Mouse (Mus musculus) G1E (cell line): ENCODE measurements at regions not wholly inside any gene's neighbourhood (a gene's known extent, or its start where the extent isn't known, plus 50 kb on each side); places are given as distances from the start of the nearest gene placed in this dataset.

Experiments
- ATAC-seq: 2 replicates; pipeline ENCODE4 v1.8.0; 2016; ENCODE audit warnings: mild to moderate bottlenecking; ENCODE audit not compliant: insufficient number of reproducible peaks, poor library complexity, low FRiP score, severe bottlenecking; ENCODE audit errors: extremely low read depth
- DNase-seq: peaks from one replicate; pipeline ENCODE4 v3.0.0; 2012; ENCODE audit warnings: low spot score
- H3K27me3 ChIP-seq: 2 replicates; pipeline ENCODE4 v1.6.1; 2012; ENCODE audit warnings: mild to moderate bottlenecking, low read length, inconsistent platforms; ENCODE audit not compliant: insufficient read depth
- H3K36me3 ChIP-seq: replicated peaks from 2 replicates; pipeline ENCODE3; 2012; ENCODE audit warnings: mild to moderate bottlenecking, inconsistent platforms
- H3K4me1 ChIP-seq: 2 replicates; pipeline ENCODE4 v1.6.1; 2012; ENCODE audit warnings: low read depth, low read length, inconsistent platforms, mixed read lengths; ENCODE audit not compliant: insufficient read depth
- H3K4me3 ChIP-seq: 2 replicates; pipeline ENCODE4 v1.5.1; 2012; ENCODE audit warnings: low read depth, mild to moderate bottlenecking, inconsistent platforms, low read length, moderate library complexity, mixed read lengths
- H3K9me3 ChIP-seq: replicated peaks from 2 replicates; pipeline ENCODE4 v1.6.1; 2012; ENCODE audit warnings: inconsistent platforms
- CTCF ChIP-seq: IDR thresholded peaks from 2 replicates; pipeline ENCODE4 v1.5.1; 2012; ENCODE audit warnings: low read depth, low read length, inconsistent platforms, mixed read lengths
- GATA1 ChIP-seq: IDR thresholded peaks from 2 replicates; pipeline ENCODE4 v1.6.1; 2012; ENCODE audit warnings: borderline replicate concordance, low read length, inconsistent platforms, mixed read lengths
- GATA2 ChIP-seq: IDR thresholded peaks from 2 replicates; pipeline ENCODE4 v1.6.1; 2012; ENCODE audit warnings: low read depth, low read length, inconsistent platforms, borderline replicate concordance
- POLR2AphosphoS5 ChIP-seq: IDR thresholded peaks from 2 replicates; pipeline ENCODE4 v1.6.1; 2012; ENCODE audit warnings: low read depth, low read length, inconsistent platforms; ENCODE audit not compliant: insufficient replicate concordance
- TAL1 ChIP-seq: conservative IDR thresholded peaks from 2 replicates; pipeline ENCODE4 v1.6.1; 2012; ENCODE audit warnings: low read depth, low read length, inconsistent platforms, mixed read lengths

DNA sequence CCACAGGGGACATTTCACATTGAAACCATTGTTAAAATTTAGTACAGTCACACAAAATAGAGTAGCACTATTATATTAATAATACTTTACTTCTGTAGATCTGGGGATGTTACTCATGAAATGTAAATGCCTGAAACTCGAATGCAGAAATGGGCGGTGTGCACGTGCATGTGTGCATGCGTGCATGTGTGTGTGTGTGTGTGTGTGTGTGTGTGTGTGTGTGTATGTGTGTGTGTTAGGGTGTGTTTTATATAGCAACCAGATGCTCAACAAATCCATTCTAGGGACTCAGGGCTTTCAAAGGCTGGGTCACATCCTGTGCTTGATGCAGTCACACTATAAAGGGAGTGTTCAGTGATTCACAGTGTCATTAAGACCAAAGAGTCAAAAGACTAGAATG is 301.7 kb downstream of the Med10 start:
- no peak for DNase-seq
- Histone ChIP-seq H3K9me3 (peaks cover 37% of the 10 kb centered on the region), H3K4me3 (no peak overlapping the region), H3K4me1 (no peaks in the 10 kb centered on the region), H3K36me3 (no peaks in the 10 kb centered on the region), H3K27me3 (no peaks in the 10 kb centered on the region)
- TF ChIP-seq GATA2 (no peak), GATA1 (no peak), TAL1 (no peak), POLR2AphosphoS5 (no peak)
- no peak for ATAC-seq

DNA sequence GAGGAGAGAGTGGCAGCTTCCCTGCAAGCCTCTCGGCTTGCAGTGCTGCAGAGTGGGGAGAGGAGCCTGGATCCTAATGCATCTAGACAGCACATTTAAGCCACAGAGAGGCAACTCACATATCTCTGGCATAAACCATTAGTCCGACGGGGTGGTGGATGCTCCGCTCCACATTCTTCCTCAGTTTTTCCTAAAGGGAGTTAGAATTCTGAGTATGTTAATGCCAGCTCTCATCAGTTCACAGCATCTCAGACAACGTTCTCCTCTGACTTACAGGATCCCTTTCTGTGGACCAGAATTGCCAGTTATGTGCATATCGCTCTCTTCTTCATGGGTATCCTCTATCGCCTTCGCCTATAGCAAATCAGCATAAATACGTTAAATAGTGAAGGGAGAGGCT is 313.4 kb downstream of the Med10 start:
- H3K9me3 ChIP-seq, result peaks cover 38% of the 10 kb centered on the region
- DNase-seq (no peak), ATAC-seq (no peak)
- H3K27me3 ChIP-seq, result no peaks in the 10 kb centered on the region
- H3K4me1 ChIP-seq, result no peaks in the 10 kb centered on the region
- H3K4me3 ChIP-seq, result no peak overlapping the region
- H3K36me3 ChIP-seq, result no peaks in the 10 kb centered on the region
- TF ChIP-seq GATA1, result no peak
- TF ChIP-seq GATA2, result no peak

DNA sequence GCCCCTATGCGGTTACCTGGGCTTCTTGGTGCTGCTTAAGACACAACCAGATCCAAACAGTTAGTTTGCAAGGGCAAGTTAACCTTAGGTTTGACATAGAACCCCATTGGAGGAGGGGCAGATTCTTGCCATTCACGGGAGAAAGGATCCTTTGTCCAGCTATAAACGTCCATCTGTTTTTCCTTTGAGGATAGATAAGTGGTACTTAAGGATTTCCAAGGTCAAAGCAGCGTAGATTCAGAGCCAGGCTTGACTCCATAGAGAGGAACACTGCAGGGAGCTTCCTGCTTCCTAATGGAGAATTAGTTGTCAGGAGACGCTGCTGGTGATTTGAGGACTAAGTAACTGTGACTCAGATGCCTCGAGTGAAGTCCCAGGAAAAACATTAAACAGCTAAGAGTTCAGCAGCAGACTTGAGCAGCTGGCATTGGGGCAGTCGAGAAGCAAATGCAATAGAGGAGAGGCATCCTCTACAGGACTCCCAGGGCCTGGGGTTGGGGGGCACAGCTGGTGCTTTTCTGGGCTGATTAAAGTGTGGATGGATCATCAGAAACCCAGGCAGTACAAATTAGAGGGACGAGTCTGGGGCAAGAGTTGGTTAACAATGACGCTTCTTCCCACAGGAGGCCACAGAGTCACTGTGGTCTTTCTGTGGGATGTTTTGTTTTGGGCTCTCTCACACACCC is 322.8 kb downstream of the Med10 start:
- H3K27me3 ChIP-seq, result no peaks in the 10 kb centered on the region
- H3K36me3 ChIP-seq, result no peaks in the 10 kb centered on the region
- peaks cover 31% of the 10 kb centered on the region for H3K9me3 ChIP-seq
- H3K4me1 ChIP-seq, result no peaks in the 10 kb centered on the region
- DNase-seq (no peak), ATAC-seq (no peak)
- H3K4me3 ChIP-seq, result no peak overlapping the region
- no peak for TF ChIP-seq GATA2
- no peak for TF ChIP-seq TAL1
- TF ChIP-seq GATA1, result no peak
- TF ChIP-seq POLR2AphosphoS5, result no peak
- TF ChIP-seq CTCF, result no peak

DNA sequence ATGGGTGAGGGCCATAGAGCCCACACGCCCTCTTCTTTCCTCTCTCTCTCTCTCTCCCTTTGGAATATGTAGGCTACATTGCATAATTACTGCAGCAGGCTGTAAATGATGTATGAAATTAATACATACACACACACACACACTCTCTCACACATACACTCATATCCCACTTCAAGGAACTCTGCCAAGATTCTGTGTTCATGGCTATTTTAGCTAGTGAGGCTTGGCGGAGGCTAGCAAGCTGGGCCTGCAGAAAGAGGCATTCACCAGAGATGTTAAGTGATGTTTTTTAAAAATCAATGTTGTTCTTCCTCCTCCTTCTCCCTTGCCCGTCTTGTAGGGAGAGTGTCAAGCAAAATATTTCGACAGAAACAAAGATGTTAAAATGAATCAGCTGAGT is 325.1 kb downstream of the Med10 start:
- no peaks in the 10 kb centered on the region for H3K4me1 ChIP-seq
- H3K27me3 ChIP-seq, result no peaks in the 10 kb centered on the region
- DNase-seq (no peak), ATAC-seq (no peak)
- TF ChIP-seq POLR2AphosphoS5 (no peak), GATA1 (no peak), CTCF (no peak), TAL1 (no peak), GATA2 (no peak)
- H3K36me3 ChIP-seq, result no peaks in the 10 kb centered on the region
- H3K4me3 ChIP-seq, result no peak overlapping the region
- H3K9me3 ChIP-seq, result peaks cover 31% of the 10 kb centered on the region

DNA sequence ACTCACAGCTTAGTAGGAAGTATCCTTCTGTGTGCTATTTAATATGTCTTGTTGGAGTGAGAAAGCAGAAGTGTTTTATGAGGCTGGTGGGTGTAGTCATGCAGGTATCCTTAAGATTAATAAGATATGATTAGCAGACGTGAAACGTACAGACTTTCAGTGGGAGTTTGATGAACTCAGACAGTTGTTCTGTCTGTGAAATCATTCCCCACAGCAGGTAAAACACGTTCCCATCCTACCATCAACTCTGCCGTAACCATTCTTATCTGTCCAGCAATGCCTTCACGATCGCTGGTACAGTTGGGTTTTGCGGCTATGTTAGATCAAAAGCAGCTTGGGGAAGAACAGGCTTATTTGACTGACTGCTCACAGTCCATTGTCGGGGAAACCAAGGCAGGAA is 332.3 kb downstream of the Med10 start:
- H3K9me3 ChIP-seq, result peaks cover 20% of the 10 kb centered on the region
- TF ChIP-seq TAL1 (no peak), GATA1 (no peak), CTCF (no peak), GATA2 (no peak)
- ATAC-seq, result no peak

DNA sequence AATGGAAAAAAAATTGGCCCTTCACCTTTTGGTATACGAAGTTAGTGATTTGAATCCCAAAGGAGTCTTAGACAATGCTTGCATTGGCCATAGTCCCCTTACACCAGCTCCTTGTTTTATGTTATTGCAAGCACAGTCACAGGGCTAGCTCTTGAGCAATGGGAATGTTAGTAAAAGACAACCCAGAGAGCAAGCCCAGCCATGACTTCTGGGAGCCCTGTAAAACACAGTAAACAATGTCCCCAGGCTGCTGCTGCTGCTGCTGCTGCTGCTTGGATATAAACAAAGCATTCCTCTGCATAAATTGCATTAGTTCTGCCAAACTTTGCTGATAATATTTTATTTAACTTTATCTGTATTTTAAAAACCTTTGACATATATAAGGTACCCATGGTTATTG is 334.0 kb downstream of the Med10 start:
- H3K27me3 ChIP-seq, result no peaks in the 10 kb centered on the region
- ATAC-seq, result no peak
- peaks cover 20% of the 10 kb centered on the region for H3K9me3 ChIP-seq
- no peaks in the 10 kb centered on the region for H3K4me1 ChIP-seq
- H3K36me3 ChIP-seq, result no peaks in the 10 kb centered on the region
- H3K4me3 ChIP-seq, result no peak overlapping the region
- DNase-seq, result no peak
- TF ChIP-seq GATA1 (no peak), POLR2AphosphoS5 (no peak), GATA2 (no peak), TAL1 (no peak), CTCF (no peak)

More for the DNA sequence above, 332.3 kb downstream of the Med10 start:
- no peak for DNase-seq
- H3K4me1 ChIP-seq, result no peaks in the 10 kb centered on the region
- no peaks in the 10 kb centered on the region for H3K36me3 ChIP-seq
- H3K4me3 ChIP-seq, result no peak overlapping the region
- H3K27me3 ChIP-seq, result no peaks in the 10 kb centered on the region

DNA sequence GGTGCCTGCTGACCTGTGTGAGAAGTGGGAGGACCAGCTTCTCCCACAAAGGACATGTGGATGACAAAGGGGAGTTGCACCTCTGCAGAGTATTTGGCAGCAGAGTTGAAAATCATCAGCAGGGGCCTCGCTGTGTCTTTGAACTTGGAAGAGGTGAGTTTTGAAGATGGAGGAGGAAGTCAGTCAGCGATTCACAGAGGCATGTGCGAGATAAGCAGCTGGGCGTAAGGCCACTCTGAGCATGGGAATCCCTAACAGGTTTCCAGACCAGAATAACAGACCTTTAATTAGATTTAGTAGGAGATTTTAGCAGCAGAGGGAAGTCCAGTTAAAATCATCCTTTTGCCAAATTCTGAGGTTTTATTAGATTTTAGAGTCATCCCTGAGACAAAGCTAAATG is 342.3 kb downstream of the Med10 start:
- Histone ChIP-seq H3K36me3 (no peaks in the 10 kb centered on the region), H3K4me3 (no peak overlapping the region), H3K4me1 (no peaks in the 10 kb centered on the region), H3K9me3 (peaks cover 29% of the 10 kb centered on the region), H3K27me3 (no peaks in the 10 kb centered on the region)
- ATAC-seq, result no peak
- DNase-seq, result no peak
- no peak for TF ChIP-seq CTCF
- no peak for TF ChIP-seq GATA1
- no peak for TF ChIP-seq POLR2AphosphoS5
- TF ChIP-seq GATA2, result no peak
- no peak for TF ChIP-seq TAL1

DNA sequence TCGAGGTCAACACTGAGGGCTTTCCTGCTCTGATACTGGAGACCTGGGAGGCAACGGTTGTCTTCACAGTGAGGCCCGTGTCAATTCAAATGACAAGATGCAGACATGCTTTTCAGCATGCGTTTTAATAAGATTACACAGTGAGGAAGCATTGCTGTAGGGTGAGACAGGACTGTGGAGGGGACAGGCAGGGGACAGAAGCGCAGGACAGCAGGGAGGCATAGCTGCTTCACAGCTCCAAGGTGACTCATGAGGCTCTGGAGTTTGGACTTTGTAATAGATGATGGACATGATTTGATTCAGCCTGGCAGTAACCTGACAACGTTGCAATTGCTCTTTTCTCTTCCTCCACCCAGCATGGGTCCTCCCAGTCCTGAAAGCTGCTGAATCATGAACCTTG is 343.3 kb downstream of the Med10 start:
- Histone ChIP-seq H3K4me1 (no peaks in the 10 kb centered on the region), H3K36me3 (no peaks in the 10 kb centered on the region), H3K9me3 (peaks cover 35% of the 10 kb centered on the region), H3K4me3 (no peak overlapping the region), H3K27me3 (no peaks in the 10 kb centered on the region)
- DNase-seq (no peak), ATAC-seq (no peak)
- TF ChIP-seq TAL1 (no peak), GATA2 (no peak), POLR2AphosphoS5 (no peak), CTCF (no peak), GATA1 (no peak)
